Mouse (Mus musculus) gastrocnemius, postnatal 14 days (tissue): ENCODE measurements around the gene Usp3. TPM values are rescaled to one million over a fixed set of nuclear protein-coding genes. Genes with fewer than 3 reads are reported as not detected.

Source experiments
- DNase-seq: peaks from one replicate; pipeline ENCODE4 v3.0.0; 2021; ENCODE audit warnings: mixed read lengths
- intact Hi-C: fragments of 180-260 bp; cut with DNase I; formaldehyde crosslinking; loops from one replicate; pipeline ENCODE4 v1.15.1; 2025; ENCODE audit warnings: low total_unique reads
- total RNA-seq, 2 experiments: library from RNA; stranded (reverse); gene quantifications; 2 replicates each; pipeline ENCODE4 v1.2.3; 2021

Usp3 gene
- total RNA-seq, 2 experiments from 2014 or later, result 18.4 to 18.9 TPM

GRCm38 (mm10) chr9:66465087-66465486, 127.9 kb downstream of the Usp3 start:
- DNase-seq, result no peak

More at GRCm38 (mm10) chr9:66465087-66465486, 127.9 kb downstream of the Usp3 start:
- intact Hi-C loops, result no loop called here

Other genes with a start within 250 kb of the Usp3 start
- gene Herc1, start 242.7 kb downstream of the Usp3 start, total RNA-seq, result 10 to 100 TPM; 32.5 to 35.1 TPM
- 10 to 100 TPM; 19.0 to 32.5 TPM for gene Fbxl22, start 78.5 kb downstream of the Usp3 start, total RNA-seq
- gene Car12, start 120.5 kb upstream of the Usp3 start, total RNA-seq, result under 1 TPM; 0.31 to 0.55 TPM
- 1 to 10 TPM; 3.3 to 3.5 TPM for gene Aph1b, start 202.3 kb upstream of the Usp3 start, total RNA-seq
- under 1 TPM in 1 of 2 experiments, not detected in 1; 0.21 TPM for gene Gm10647, start 203.9 kb upstream of the Usp3 start, total RNA-seq
- 1 to 10 TPM in 1 of 2 experiments, under 1 TPM in 1; 0.92 to 1.2 TPM for gene Aph1c, start 241.6 kb upstream of the Usp3 start, total RNA-seq